Mouse (Mus musculus) CH12.LX (cell line): Measurements from ENCODE around the gene St8sia1.

Experiments used
- BHLHE40 ChIP-seq: IDR thresholded peaks from 2 replicates; pipeline ENCODE4 v1.6.1; 2011; ENCODE audit warnings: mild to moderate bottlenecking, low read depth, low read length, improper control_type of control experiment
- CTCF ChIP-seq, 2 experiments: IDR thresholded peaks in 1 of 2; conservative IDR thresholded peaks in 1 of 2; 2 replicates each; pipeline ENCODE4 v1.5.1; 2011 to 2012; ENCODE audit warnings: low read depth in 2 of 2, low read length in 2 of 2, improper control_type of control experiment in 1 of 2, inconsistent platforms in 1 of 2, mild to moderate bottlenecking in 1 of 2, moderate library complexity in 1 of 2

- TF ChIP-seq BHLHE40 (no peak), CTCF (conservative IDR thresholded peaks at IDR 0.05 in 1 of 2, IDR thresholded peaks at IDR 0.05 in 1 of 2; ENCODE audit: low read depth in 2 of 2, low read length in 2 of 2) (no peak)
These were observed 17.2 kb downstream of the St8sia1 start for GRCm38 (mm10) chr6:142947029-142947428.
